Mouse (Mus musculus) CH12.LX (cell line): ENCODE measurements at regions not wholly inside any gene's neighbourhood (a gene's known extent, or its start where the extent isn't known, plus 50 kb on each side); places are given as distances from the start of the nearest gene placed in this dataset.

Experiments used
- CHD2 ChIP-seq: IDR thresholded peaks from 2 replicates; pipeline ENCODE4 v1.6.1; 2011; ENCODE audit warnings: low read length, improper control_type of control experiment
- CTCF ChIP-seq, 2 experiments: IDR thresholded peaks in 1 of 2; conservative IDR thresholded peaks in 1 of 2; 2 replicates each; pipeline ENCODE4 v1.5.1; 2011 to 2012; ENCODE audit warnings: low read depth in 2 of 2, low read length in 2 of 2, improper control_type of control experiment in 1 of 2, inconsistent platforms in 1 of 2, mild to moderate bottlenecking in 1 of 2, moderate library complexity in 1 of 2
- GABPA ChIP-seq: IDR thresholded peaks from 2 replicates; pipeline ENCODE4 v1.6.1; 2012; ENCODE audit warnings: low read depth, low read length, improper control_type of control experiment, inconsistent platforms; ENCODE audit not compliant: insufficient replicate concordance
- IRF4 ChIP-seq: IDR thresholded peaks from 2 replicates; pipeline ENCODE4 v1.6.1; 2014; ENCODE audit warnings: low read depth, mild to moderate bottlenecking, inconsistent platforms, low read length, improper control_type of control experiment
- NRF1 ChIP-seq: IDR thresholded peaks from 2 replicates; pipeline ENCODE4 v1.6.1; 2014; ENCODE audit warnings: low read depth, mild to moderate bottlenecking, inconsistent platforms, low read length, improper control_type of control experiment, moderate library complexity
- RCOR1 ChIP-seq: conservative IDR thresholded peaks from 2 replicates; pipeline ENCODE4 v1.6.1; 2012; ENCODE audit warnings: low read depth, mild to moderate bottlenecking, inconsistent platforms, low read length, improper control_type of control experiment
- SIN3A ChIP-seq: IDR thresholded peaks from 2 replicates; pipeline ENCODE4 v1.6.1; 2012; ENCODE audit warnings: low read length, improper control_type of control experiment, inconsistent platforms
- TCF12 ChIP-seq: IDR thresholded peaks from 2 replicates; pipeline ENCODE4 v1.6.1; 2014; ENCODE audit warnings: low read depth, mild to moderate bottlenecking, inconsistent platforms, low read length, improper control_type of control experiment
- UBTF ChIP-seq: IDR thresholded peaks from 2 replicates; pipeline ENCODE4 v1.6.1; 2012; ENCODE audit warnings: low read depth, mild to moderate bottlenecking, inconsistent platforms, low read length, improper control_type of control experiment, moderate library complexity
- USF1 ChIP-seq: IDR thresholded peaks from 2 replicates; pipeline ENCODE4 v1.6.1; 2014; ENCODE audit warnings: low read depth, mild to moderate bottlenecking, inconsistent platforms, low read length, improper control_type of control experiment
- ZC3H11A ChIP-seq: IDR thresholded peaks from 2 replicates; pipeline ENCODE4 v1.6.1; 2012; ENCODE audit warnings: low read depth, mild to moderate bottlenecking, inconsistent platforms, low read length, improper control_type of control experiment
- ZKSCAN1 ChIP-seq: IDR thresholded peaks from 2 replicates; pipeline ENCODE4 v1.6.1; 2012; ENCODE audit warnings: low read depth, inconsistent platforms, low read length, improper control_type of control experiment, borderline replicate concordance
- ZMIZ1 ChIP-seq: IDR thresholded peaks from 2 replicates; pipeline ENCODE4 v1.6.1; 2012; ENCODE audit warnings: low read depth, mild to moderate bottlenecking, inconsistent platforms, low read length, improper control_type of control experiment

DNA sequence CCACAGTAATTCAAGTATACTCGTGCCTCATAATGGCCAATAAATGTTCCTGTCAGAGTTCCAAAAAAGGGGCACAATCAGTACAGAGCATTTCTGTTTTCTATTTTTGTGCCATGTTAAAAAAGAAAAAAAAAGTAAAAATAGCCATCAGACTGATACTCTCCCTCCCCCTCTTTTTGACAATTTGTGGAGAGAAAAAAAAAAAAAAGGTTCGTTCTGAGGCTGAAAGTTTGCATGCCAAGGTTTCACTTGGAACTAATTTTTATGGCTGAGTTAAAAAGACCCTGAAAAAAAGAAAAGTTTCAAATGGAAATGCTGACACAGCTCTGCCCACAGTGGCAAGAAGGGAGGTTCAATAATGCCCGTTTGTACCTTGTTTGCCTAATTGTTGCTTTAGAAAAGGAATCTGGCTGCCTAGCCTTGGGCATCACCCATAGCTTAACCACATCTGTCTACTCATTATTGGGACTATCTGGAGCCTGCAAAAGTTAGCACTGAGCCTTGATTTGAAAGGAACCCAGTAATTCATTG lies 291.9 kb downstream of the Lmo4 start:
- TF ChIP-seq CTCF (conservative IDR thresholded peaks at IDR 0.05 in 1 of 2, IDR thresholded peaks at IDR 0.05 in 1 of 2; ENCODE audit: low read depth in 2 of 2, low read length in 2 of 2) (no peak), ZKSCAN1 (no peak), UBTF (no peak), TCF12 (no peak), RCOR1 (no peak; the same call in 1 of the 2 replicates), ZMIZ1 (no peak), ZC3H11A (no peak), USF1 (no peak), CHD2 (peak; percentile 36; the same call in 1 of the 2 replicates), IRF4 (peak; percentile 78), NRF1 (no peak), GABPA (no peak), SIN3A (peak; percentile 55; the same call in 1 of the 2 replicates)
